Mouse (Mus musculus) hematopoietic stem cell, adult 5-6 weeks (primary cell): ENCODE results near the gene Crot. TPM values are rescaled to one million over a fixed set of nuclear protein-coding genes. Genes with fewer than 3 reads are reported as not detected.

Experiments
- ATAC-seq, 2 experiments: fragments of 125-278 bp in 1 of 2; replicated peaks in 1 of 2; 2 replicates each; pipeline ENCODE4 v1.8.0; 2016 to 2017; ENCODE audit warnings: inconsistent platforms in 2 of 2, mild to moderate bottlenecking in 2 of 2, moderate number of reproducible peaks in 2 of 2, low read depth in 1 of 2, moderate TSS enrichment in 1 of 2; ENCODE audit not compliant: low FRiP score in 2 of 2, poor library complexity in 2 of 2, severe bottlenecking in 2 of 2, insufficient read depth in 1 of 2, low TSS enrichment in 1 of 2
- total RNA-seq: library from RNA; stranded (forward); fragments of 172-1452, 232-1000 nt; gene quantifications from 2 replicates; pipeline ENCODE4 v1.2.3, GENCODE M21; 2017

The Crot gene
- 80.4 and 87.1 TPM in 2 replicates for total RNA-seq

DNA sequence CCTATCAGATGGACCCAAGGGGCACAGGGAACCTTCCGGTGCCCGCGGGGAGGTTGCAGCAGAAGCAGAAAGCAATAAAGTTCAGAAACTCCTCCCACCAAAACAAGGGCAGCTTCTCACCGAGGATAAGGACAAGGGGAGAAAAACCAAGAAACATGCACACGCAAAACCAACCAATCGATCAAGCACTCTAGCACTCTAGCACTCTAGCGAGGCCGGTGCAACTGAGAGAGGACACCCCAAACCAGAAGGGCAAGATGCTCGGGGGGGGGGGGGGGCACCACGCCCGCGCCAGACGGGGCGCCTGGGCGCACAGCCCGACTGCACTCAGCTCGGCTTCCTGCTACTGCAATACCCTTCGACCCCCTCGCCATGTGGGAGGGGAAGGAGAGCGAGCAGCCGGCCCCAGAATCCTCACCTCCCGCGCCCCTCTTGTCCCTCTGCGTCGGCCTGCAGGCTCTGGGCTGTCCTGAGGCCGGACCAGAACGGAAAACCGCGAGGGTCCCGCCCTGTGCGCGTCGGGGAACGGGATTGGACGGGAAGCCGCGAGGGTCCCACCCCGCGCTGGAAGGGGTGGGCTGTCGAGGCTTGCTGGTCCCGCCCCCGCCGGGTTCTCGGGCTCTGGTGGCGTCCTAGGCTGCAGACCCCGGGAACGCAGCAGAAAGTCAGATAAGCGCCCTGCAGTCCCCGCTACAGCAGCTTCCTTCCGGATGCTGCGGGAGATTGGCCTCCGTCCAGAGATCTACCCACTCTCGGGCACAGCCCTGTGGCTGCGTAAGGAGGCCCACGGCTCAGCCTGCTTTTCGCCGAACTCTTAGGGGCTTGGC lies at the start of gene Crot:
TSS of gene Crot (minus strand) at position 639 of the 827 bp plus-strand sequence.
- peak; percentile 93 to 95 for ATAC-seq

- ATAC-seq, result no peak
Observed at GRCm38 (mm10) chr5:9045904-9046303, 48.8 kb upstream of the Crot start.

- no peak for ATAC-seq
Observed at GRCm38 (mm10) chr5:9044821-9045220, 47.7 kb upstream of the Crot start.

DNA sequence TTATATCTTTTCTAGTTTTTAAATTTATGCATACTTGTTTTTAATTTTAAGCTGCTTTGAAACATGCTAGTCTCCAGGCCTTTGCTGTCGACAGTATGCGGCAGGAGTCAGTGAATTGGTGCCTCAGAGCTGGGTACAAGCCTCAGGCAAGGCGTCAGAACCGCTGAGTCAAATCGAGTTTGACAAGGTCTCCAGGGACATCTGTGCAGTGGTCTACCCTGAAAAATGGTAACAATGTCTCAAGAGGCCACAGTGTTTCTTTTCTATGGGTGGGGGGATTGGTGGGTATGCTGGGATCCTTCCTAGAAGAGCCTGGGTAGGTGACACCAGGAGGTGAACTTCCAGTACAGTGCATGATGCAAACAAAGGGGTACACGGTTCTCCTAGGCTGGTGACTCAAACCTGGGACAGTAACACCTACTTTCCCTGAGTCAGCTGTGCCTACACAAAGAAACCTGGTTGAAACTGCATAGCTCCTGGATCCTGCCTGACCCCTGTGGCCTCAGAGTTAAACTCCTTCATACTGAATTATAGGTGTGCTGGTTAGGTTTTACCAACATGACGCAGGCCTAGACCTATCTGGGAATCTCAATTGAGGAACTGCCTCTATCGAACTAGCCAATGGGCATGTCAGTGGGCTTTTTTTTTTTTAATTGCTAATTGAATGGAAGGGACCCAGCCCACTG lies 46.6 kb upstream of the Crot start:
- ATAC-seq, result no peak

- no peak for ATAC-seq
Observed at GRCm38 (mm10) chr5:9042721-9043416, 45.7 kb upstream of the Crot start.

GRCm38 (mm10) chr5:9040665-9041215 lies 43.6 kb upstream of the Crot start:
- no peak for ATAC-seq

GRCm38 (mm10) chr5:9039978-9040377 lies 42.9 kb upstream of the Crot start:
- no peak for ATAC-seq

- ATAC-seq, result peak; percentile 70 to 87
Observed at GRCm38 (mm10) chr5:9037292-9037691, 40.2 kb upstream of the Crot start.

DNA sequence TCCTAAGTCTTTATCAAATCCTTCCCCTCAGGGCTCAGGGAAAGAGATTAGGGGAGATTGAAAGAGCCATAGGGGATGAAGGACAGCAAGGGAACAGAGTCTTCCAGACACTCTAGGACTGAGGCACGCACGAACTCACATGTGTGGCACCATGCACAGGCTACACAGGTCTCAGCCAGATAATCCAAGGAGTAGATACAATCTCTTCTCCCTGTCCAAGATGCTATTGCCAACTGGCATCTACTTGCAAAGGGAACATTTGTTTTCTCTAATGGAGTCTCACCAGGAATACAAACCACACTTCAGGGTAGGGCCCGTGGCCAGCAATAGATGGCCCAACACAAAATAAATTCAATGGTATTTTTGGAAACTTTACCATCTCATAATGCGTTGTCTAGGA lies 38.3 kb upstream of the Crot start:
- no peak for ATAC-seq

DNA sequence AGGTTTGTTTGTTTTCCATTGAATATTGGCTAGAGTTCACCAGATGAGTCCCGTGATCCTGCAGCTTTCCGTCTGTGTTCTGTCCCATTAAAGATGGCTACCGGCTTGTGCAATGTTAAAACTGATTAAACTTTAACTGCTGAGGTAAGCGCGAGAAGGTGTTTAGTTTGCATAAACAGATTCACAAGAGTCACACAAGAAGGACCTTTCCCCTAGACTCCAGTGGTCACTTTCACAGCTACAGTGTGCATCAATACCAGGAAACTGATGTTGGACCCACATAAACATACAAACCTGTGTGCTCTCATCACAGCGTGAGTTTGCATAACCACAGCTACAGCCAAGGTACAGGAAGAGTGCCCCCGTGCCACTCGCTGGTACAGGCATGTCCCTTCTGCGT lies 37.4 kb upstream of the Crot start:
- no peak for ATAC-seq

- no peak for ATAC-seq
Observed at GRCm38 (mm10) chr5:9033843-9034242, 36.7 kb upstream of the Crot start.

GRCm38 (mm10) chr5:9032641-9033040 lies 35.5 kb upstream of the Crot start:
- peak; percentile 32 to 63; a peak in 2 of 4 replicates for ATAC-seq

GRCm38 (mm10) chr5:9032101-9032590 lies 35.0 kb upstream of the Crot start:
- no peak for ATAC-seq

GRCm38 (mm10) chr5:9028266-9028841 lies 31.2 kb upstream of the Crot start:
- no peak for ATAC-seq

DNA sequence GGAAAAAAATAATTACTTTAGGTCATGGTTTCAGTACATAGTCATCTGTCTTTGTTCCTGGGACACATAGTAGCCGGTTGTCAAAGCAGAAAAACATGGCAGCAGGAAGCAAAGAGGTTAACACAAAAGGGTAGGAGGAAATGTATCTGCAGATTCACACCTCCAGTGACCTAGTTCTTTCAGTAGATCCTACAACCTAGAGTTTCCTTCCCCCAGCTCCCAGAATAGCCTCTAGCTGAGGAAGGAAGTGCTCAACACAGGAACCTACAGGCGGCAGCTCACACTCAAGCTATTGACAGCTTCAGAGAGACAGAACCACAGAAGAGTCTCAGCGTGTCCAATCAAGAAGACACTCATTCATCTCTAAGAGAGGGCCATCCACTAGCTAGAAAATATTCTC lies 18.2 kb upstream of the Crot start:
- ATAC-seq, result peak; percentile 52 to 79; a peak in 3 of 4 replicates

- ATAC-seq, result peak; percentile 77 to 86
Observed at GRCm38 (mm10) chr5:9014774-9015173, 17.6 kb upstream of the Crot start.

DNA sequence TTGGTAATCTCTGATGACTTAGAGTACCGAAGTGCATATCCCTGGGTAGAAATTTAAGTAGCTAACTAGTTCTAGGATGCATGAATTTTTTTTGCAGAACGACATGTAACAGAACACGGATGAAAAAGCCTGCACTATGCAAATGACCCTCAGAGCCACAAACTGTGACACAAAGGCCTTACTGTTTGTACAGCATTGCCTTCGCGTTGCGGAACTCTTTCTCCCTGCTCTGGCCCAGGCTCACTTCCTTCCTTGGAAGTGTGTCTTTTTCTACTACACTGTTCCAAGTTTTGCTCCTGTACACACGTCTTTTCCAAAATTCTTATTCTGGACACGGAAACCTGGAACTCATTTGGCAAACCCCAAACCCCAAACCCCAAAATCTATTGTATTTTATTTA lies 14.2 kb upstream of the Crot start:
- ATAC-seq, result no peak
